Mouse (Mus musculus) left cerebral cortex, adult 11 months (tissue): ENCODE data around the gene Lbp.

Source experiments
- DNase-seq: peaks from one replicate; pipeline ENCODE4 v3.0.0; 2022; ENCODE audit warnings: low spot score

Gene Lbp

GRCm38 (mm10) chr2:158364175-158364574, 57.9 kb downstream of the Lbp start:
- no peak for DNase-seq

- DNase-seq = no peak
These were observed 59.0 kb downstream of the Lbp start for GRCm38 (mm10) chr2:158365099-158365850.

GRCm38 (mm10) chr2:158367654-158368053, 61.4 kb downstream of the Lbp start:
- no peak for DNase-seq

GRCm38 (mm10) chr2:158368313-158368712, 62.0 kb downstream of the Lbp start:
- no peak for DNase-seq

- no peak for DNase-seq
These were observed 63.3 kb downstream of the Lbp start for GRCm38 (mm10) chr2:158369474-158370172.

GRCm38 (mm10) chr2:158370173-158370550, 63.9 kb downstream of the Lbp start:
- no peak for DNase-seq

- DNase-seq = no peak
These were observed 66.8 kb downstream of the Lbp start for GRCm38 (mm10) chr2:158373061-158373460.

GRCm38 (mm10) chr2:158373516-158373915, 67.2 kb downstream of the Lbp start:
- no peak for DNase-seq

GRCm38 (mm10) chr2:158375443-158376122, 69.3 kb downstream of the Lbp start, which contains the start of gene Snhg11:
Gene Snhg11, plus strand, starts transcription at chr2:158375638.
- DNase-seq = peak; percentile 84

- DNase-seq = no peak
These were observed 69.9 kb downstream of the Lbp start for GRCm38 (mm10) chr2:158376123-158376687.

- DNase-seq = peak; percentile 31
These were observed 70.5 kb downstream of the Lbp start for GRCm38 (mm10) chr2:158376798-158377197.

- DNase-seq = no peak
These were observed 71.5 kb downstream of the Lbp start for GRCm38 (mm10) chr2:158377811-158378210.

GRCm38 (mm10) chr2:158379354-158380078, 73.2 kb downstream of the Lbp start:
- DNase-seq = peak; percentile 51
